Mouse (Mus musculus): ENCODE results near the gene Glyr1.

The Glyr1 gene

DNA sequence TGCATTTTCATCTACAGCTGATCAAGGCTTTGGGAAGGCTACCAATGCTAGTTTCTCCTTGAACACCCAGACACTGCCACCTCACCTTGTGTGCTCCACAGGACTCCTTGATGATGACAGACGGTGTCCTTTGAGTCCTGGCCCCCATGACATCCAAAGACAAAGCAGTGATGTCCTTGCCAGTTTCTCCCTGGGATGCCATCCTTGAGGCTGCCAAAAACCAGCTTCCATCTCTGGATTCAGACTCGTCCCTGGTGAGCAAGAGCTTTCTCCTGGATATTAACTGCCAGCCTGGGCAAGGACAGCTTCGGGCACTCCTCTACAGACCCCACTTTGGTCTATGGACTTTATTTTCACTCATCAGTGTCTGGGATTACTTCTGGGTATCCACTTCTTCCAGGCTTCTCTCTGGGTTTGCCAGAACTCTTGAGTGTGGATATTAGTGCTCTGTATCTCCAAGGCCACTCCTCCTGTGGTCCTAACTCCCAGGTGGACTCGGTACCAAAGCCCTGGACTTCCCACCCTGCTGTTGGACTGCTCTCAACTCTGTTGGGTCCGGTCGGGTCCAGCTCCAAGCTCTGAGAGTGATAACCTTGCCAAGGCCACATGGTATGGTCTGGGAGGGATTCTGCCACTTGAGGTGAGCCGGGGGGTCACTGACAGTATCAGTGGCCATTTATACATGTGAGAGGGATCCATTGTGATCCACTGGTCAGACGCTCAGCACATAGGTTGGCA, 84.1 kb downstream of the Glyr1 start:
- in situ Hi-C loops (cut with MboI; ENCODE audit: unreplicated experiment in 2 of 2): loop anchor here in 1 of 2 experiments (5.0 kb wide), 1 partner anchor 42 kb away; the partner anchor contains the start of gene Smim22

DNA sequence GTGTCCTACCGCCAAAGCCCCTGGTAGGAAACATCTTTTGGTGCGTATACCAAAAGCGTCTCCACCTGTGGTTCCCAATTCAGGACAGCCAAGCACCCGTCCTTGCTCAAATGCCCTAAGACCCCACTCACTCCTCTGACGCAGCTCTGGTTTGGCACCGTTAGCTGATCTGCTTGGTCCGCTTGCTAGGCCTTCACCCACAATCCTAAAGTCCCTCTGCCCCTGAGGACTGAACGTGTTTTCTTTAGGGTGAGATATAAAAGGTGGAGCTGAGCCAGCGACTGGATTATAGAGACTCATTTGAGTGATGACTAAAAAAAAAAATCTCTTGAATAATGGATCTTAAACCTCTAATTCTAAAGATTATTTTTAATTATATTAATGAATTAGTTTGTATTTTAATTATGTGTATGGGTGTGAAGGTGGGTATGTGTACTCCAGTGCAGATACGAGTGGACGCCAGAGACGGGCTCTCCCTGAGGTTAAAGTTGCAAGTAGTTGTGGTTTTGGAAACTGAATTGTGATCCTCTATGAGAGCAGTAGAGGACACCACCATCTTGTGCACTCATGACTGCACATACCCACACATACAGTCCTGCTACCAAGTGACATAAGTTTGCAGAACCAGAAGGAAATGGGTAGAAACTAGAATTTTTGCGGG, 84.8 kb downstream of the Glyr1 start:
- in situ Hi-C loops (cut with MboI; ENCODE audit: unreplicated experiment in 2 of 2): loop anchor here in 1 of 2 experiments (5.0 kb wide), 1 partner anchor 42 kb away; the partner anchor contains the start of gene Smim22

Data from v-Abl transformed pro-B cells (cell line).